Mouse (Mus musculus) liver, embryonic 11.5 days (tissue): ENCODE measurements around the gene Myo6. TPM values are rescaled to one million over a fixed set of nuclear protein-coding genes. Genes with fewer than 3 reads are reported as not detected.

Source experiments
- ATAC-seq: fragments of 200-750 bp; cut with Nextera tagmentation; replicated peaks from 2 replicates; pipeline ENCODE4 v1.8.0; 2017; ENCODE audit warnings: moderate number of reproducible peaks, mild to moderate bottlenecking, moderate TSS enrichment, moderate library complexity; ENCODE audit not compliant: low FRiP score
- DNase-seq: peaks from one replicate; pipeline ENCODE4 v3.0.0-alpha.2; 2017; ENCODE audit warnings: low spot score
- H3K27ac ChIP-seq: fragments of 300-500 bp; sonication (generic); 2 replicates; pipeline ENCODE4 v1.5.1; 2014; ENCODE audit warnings: mild to moderate bottlenecking, low read depth, low read length, control low read depth
- H3K27me3 ChIP-seq: fragments of 300-500 bp; sonication (generic); replicated peaks from 2 replicates; pipeline ENCODE4 v1.6.1; 2014; ENCODE audit warnings: low read length, mixed read lengths; ENCODE audit not compliant: control insufficient read depth, insufficient read depth
- H3K36me3 ChIP-seq: fragments of 300-500 bp; sonication (generic); 2 replicates; pipeline ENCODE4 v1.6.1; 2014; ENCODE audit warnings: mild to moderate bottlenecking, low read length, moderate library complexity, mixed read lengths; ENCODE audit not compliant: control insufficient read depth, insufficient read depth
- H3K4me1 ChIP-seq: fragments of 300-500 bp; sonication (generic); replicated peaks from 2 replicates; pipeline ENCODE4 v1.6.1; 2014; ENCODE audit warnings: low read length, mixed read lengths; ENCODE audit not compliant: control insufficient read depth, insufficient read depth
- H3K4me2 ChIP-seq: fragments of 300-500 bp; sonication (generic); 2 replicates; pipeline ENCODE4 v1.6.1; 2014; ENCODE audit warnings: mild to moderate bottlenecking, control low read depth, moderate library complexity
- H3K4me3 ChIP-seq: fragments of 300-500 bp; sonication (generic); 2 replicates; pipeline ENCODE4 v1.5.1; 2014; ENCODE audit warnings: low read depth, low read length, control low read depth
- H3K9ac ChIP-seq: fragments of 300-500 bp; sonication (generic); 2 replicates; pipeline ENCODE4 v1.6.1; 2014; ENCODE audit warnings: low read depth, low read length, control low read depth
- H3K9me3 ChIP-seq: fragments of 300-500 bp; sonication (generic); 2 replicates; pipeline ENCODE4 v1.6.1; 2016; ENCODE audit warnings: low read length, inconsistent platforms, mixed read lengths; ENCODE audit not compliant: control insufficient read depth
- WGBS: fragments of 180-500 bp; shearing (Covaris S2); extraction: QIAGEN DNeasy Blood & Tissue Kit; methylation state at CpG from one replicate; pipeline ENCODE4 v1.1.7; 2014; 5-methylcytosine and 5-hydroxymethylcytosine counted together
- polyA plus RNA-seq: library from polyadenylated mRNA; unstranded; fragments of >200 nt; fragmentation: Nextera tagmentation; extraction: Ambion mirVana; gene quantifications from 2 replicates; pipeline ENCODE4 v1.2.1, GENCODE M21; 2014

Myo6 gene
- polyA plus RNA-seq, 1 experiment from 2014 or later: 8.2 TPM

GRCm38 (mm10) chr9:80173629-80174028 is 8.8 kb downstream of the Myo6 start:
- peak; percentile 27 for DNase-seq
- H3K9ac ChIP-seq: no peak overlapping the region
- no peaks in the 10 kb centered on the region for H3K4me1 ChIP-seq
- 69% methylated on average over 9 of the region's 9 CpGs for WGBS
- no peaks in the 10 kb centered on the region for H3K9me3 ChIP-seq
- H3K27me3 ChIP-seq: no peaks in the 10 kb centered on the region
- H3K4me3 ChIP-seq: no peak overlapping the region
- no peak overlapping the region for H3K4me2 ChIP-seq
- H3K27ac ChIP-seq: no peak overlapping the region
- ATAC-seq: no peak
- H3K36me3 ChIP-seq: no peaks in the 10 kb centered on the region

DNA sequence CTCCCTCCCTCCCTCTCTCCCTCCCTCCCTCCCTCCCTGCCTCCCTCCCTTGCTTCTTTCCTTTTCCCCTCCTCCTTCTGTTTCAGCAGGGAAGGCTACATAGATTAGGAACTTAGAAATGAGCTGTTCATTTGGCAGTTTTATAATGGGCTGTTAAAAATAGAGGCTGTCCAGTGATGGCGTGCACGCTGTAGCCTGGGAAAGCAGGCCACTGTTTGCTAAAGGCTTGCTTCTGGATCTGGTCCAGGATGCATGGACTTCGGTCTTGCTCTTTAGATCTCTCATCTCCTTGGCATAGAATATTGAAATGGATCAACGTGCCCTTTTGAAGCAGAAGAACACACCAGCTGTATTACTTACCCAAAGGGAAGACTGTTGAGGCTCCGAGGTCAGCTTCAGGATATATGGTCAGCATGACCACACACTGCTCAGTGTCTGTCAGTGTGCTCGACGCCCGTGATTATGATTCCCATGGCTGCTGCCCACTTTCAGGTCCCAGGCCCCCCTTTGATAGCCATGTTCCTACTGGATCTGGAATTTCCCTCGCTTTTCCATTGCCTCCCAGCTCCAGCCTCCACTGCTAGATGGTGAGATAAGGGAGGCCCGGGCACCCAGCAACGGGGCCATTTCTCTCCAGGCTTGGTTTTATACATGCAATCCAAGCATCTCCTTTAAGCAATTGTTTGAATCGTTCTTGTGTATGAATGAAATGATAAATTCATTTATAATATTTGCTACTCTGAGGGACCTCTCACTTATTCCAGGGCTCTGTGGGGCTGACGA is 12.1 kb downstream of the Myo6 start:
- Histone ChIP-seq H3K4me3 (no peak overlapping the region), H3K27me3 (no peaks in the 10 kb centered on the region), H3K9ac (no peak overlapping the region), H3K4me1 (no peaks in the 10 kb centered on the region), H3K27ac (no peak overlapping the region), H3K36me3 (no peaks in the 10 kb centered on the region), H3K4me2 (no peak overlapping the region), H3K9me3 (no peaks in the 10 kb centered on the region)
- DNase-seq (peak; percentile 4), ATAC-seq (no peak)
- 73% methylated on average over 13 of the region's 13 CpGs for WGBS

- H3K36me3 ChIP-seq: no peaks in the 10 kb centered on the region
- H3K4me2 ChIP-seq: no peak overlapping the region
- no peak overlapping the region for H3K27ac ChIP-seq
- H3K27me3 ChIP-seq: no peaks in the 10 kb centered on the region
- DNase-seq (peak; percentile 12), ATAC-seq (no peak)
- WGBS: 94% methylated on average over 2 of the region's 2 CpGs
- H3K9me3 ChIP-seq: no peaks in the 10 kb centered on the region
- no peak overlapping the region for H3K4me3 ChIP-seq
- H3K4me1 ChIP-seq: no peaks in the 10 kb centered on the region
- H3K9ac ChIP-seq: no peak overlapping the region
Measured at GRCm38 (mm10) chr9:80178670-80179069, 13.8 kb downstream of the Myo6 start.

DNA sequence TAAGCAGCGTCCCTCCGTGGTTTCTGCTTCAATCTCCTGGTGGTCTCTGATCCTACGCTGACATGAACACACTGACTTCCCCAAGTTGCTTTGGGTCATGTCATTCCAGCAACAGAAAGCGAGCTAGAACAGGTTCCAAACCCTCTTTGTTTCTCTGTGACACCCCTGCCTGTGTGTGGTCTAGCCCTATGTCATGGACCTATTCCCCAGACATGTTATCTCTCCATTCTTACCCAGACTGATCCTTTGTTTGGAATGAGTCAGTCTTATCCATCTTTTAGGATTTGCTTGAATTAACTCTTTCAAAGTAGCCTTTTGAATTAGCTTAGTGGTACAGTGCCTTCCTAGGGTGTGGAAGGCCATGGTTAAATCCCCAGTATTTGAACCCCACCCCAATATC is 14.9 kb downstream of the Myo6 start:
- DNase-seq (no peak), ATAC-seq (no peak)
- Histone ChIP-seq H3K4me3 (no peak overlapping the region), H3K9me3 (no peaks in the 10 kb centered on the region), H3K27me3 (no peaks in the 10 kb centered on the region), H3K4me2 (no peak overlapping the region), H3K27ac (no peak overlapping the region), H3K4me1 (no peaks in the 10 kb centered on the region), H3K9ac (no peak overlapping the region), H3K36me3 (no peaks in the 10 kb centered on the region)
- 63% methylated on average over 4 of the region's 4 CpGs for WGBS

DNA sequence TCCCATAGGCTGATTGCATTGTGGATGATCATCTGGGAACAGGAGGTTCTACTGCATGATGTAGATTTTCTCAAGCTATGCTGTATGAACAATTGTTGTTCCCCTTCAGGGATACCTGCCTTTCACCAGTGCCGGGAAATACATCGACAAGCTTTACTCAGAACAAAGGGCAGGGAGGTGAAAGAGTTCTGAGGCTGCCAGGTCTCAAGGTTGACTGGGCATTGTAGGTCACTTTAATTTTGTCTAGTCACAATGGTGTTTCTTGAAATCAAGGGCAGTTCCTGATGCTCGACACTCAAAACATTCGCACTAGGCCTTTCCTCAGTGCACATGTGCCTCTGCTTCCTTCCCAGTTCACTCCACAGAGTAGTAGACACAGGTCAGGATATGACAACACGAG is 15.9 kb downstream of the Myo6 start:
- H3K36me3 ChIP-seq: no peaks in the 10 kb centered on the region
- 76% methylated on average over 5 of the region's 5 CpGs for WGBS
- DNase-seq: peak; percentile 23

GRCm38 (mm10) chr9:80181692-80182091 is 16.9 kb downstream of the Myo6 start:
- H3K4me3 ChIP-seq: no peak overlapping the region
- DNase-seq (no peak), ATAC-seq (no peak)
- no peaks in the 10 kb centered on the region for H3K36me3 ChIP-seq
- H3K9ac ChIP-seq: no peak overlapping the region
- 94% methylated on average over 1 of the region's 1 CpGs for WGBS
- H3K9me3 ChIP-seq: no peaks in the 10 kb centered on the region
- no peaks in the 10 kb centered on the region for H3K27me3 ChIP-seq
- H3K4me1 ChIP-seq: no peaks in the 10 kb centered on the region
- no peak overlapping the region for H3K4me2 ChIP-seq
- H3K27ac ChIP-seq: no peak overlapping the region

More for the DNA sequence above, 15.9 kb downstream of the Myo6 start:
- no peak overlapping the region for H3K9ac ChIP-seq
- no peak for ATAC-seq
- H3K4me1 ChIP-seq: no peaks in the 10 kb centered on the region
- H3K4me3 ChIP-seq: no peak overlapping the region
- H3K9me3 ChIP-seq: no peaks in the 10 kb centered on the region
- no peak overlapping the region for H3K4me2 ChIP-seq
- H3K27ac ChIP-seq: no peak overlapping the region
- H3K27me3 ChIP-seq: no peaks in the 10 kb centered on the region

DNA sequence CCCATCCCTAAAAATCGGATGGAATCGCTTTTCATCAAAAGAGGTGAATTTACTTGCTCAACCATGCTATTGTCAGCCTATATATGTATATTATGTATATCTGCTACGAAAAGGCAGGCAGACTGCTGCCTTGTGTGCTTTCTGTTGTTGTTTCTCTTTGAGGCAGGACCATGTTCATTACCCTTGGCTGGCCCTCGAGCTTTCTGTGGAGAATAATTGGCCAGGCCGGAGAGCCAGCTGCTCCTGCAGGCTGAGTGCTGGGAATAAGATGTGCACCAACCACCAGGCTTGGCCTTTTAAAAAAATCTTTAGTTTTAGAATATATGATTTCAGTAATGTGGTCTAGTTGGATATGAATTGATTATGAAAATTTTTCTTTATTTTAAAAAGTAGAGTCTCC is 19.3 kb downstream of the Myo6 start:
- Histone ChIP-seq H3K9ac (no peak overlapping the region), H3K9me3 (no peaks in the 10 kb centered on the region), H3K27ac (no peak overlapping the region), H3K27me3 (no peaks in the 10 kb centered on the region), H3K4me1 (no peaks in the 10 kb centered on the region), H3K4me2 (no peak overlapping the region), H3K36me3 (no peaks in the 10 kb centered on the region), H3K4me3 (no peak overlapping the region)
- 81% methylated on average over 5 of the region's 5 CpGs for WGBS
- peak; percentile 7 for DNase-seq
- ATAC-seq: no peak

DNA sequence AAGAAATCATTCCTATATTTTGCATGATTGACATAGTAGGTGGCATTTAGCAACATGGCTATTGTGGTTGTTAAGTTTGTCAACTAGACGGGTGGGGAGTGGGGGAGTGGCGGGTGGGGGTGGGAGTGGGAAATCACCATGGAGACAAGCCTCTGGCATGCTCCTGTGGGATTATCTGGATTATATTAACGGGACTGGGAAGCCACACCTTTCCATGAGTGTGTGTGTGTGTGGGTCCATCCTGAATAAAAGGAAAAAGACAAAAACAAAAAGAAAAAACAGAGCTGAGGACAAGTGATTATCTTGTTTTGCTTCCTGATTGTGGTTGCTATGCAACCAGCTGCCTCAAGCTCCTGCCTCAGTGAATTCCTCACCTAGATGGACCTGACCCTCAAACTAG is 20.9 kb downstream of the Myo6 start:
- Histone ChIP-seq H3K4me1 (no peaks in the 10 kb centered on the region), H3K4me2 (no peak overlapping the region), H3K27ac (no peak overlapping the region), H3K9me3 (no peaks in the 10 kb centered on the region), H3K36me3 (no peaks in the 10 kb centered on the region), H3K27me3 (no peaks in the 10 kb centered on the region), H3K4me3 (no peak overlapping the region), H3K9ac (no peak overlapping the region)
- WGBS: 57% methylated on average over 3 of the region's 3 CpGs
- DNase-seq: peak; percentile 26
- ATAC-seq: no peak

DNA sequence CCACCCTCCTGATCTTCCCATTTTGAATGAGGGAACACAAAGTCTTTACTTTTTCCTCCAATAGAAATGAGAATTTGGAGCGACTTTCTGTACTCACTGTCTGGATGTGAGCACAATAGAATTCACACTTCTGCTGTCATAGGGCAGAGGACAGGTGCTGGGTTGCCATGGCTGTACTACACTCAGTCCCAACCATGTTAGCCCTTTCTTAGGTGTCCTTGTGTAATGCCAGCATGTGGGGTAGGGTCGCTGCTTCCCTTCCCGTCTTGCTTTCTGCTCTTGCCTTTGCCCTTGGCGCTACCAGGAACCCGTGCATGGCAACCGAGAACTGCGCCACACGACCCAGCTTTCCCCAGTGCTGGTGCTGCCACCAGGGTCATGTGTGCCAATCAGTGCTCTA is 21.9 kb downstream of the Myo6 start:
- Histone ChIP-seq H3K9ac (no peak overlapping the region), H3K4me2 (no peak overlapping the region), H3K36me3 (no peaks in the 10 kb centered on the region), H3K4me1 (no peaks in the 10 kb centered on the region), H3K4me3 (no peak overlapping the region), H3K27ac (no peak overlapping the region), H3K9me3 (no peaks in the 10 kb centered on the region), H3K27me3 (no peaks in the 10 kb centered on the region)
- DNase-seq (peak; percentile 20), ATAC-seq (no peak)
- WGBS: 88% methylated on average over 8 of the region's 8 CpGs
